ENCODE assay signal across 24 mouse cellular contexts in genomic region chr5:112892411-112892810, GRCm38 (mm10). TPM values are rescaled to one million over a fixed set of nuclear protein-coding genes. Genes with fewer than 3 reads are reported as not detected.
DNase-seq lines count a peak whose midpoint lies in the region; ATAC-seq and TF ChIP-seq lines count a peak whose summit lies in the region.
"Had no signal": no experiment of that assay in that cellular context is flagged by ENCODE, and none has a peak within 500 bp of the region (broad histone marks: within the 10 kb centered on the region; RNA-seq: fewer than 3 reads in every experiment).

No protein-coding gene starts in this region.

- TF ChIP-seq POLR2A in kidney, adult 2 months (IDR thresholded peaks at IDR 0.05; ENCODE audit: low read depth, low read length): no peak

- ATAC-seq in heart, embryonic 13.5 days (ENCODE audit: extremely low read depth, insufficient number of reproducible peaks, low FRiP score, low TSS enrichment): no peak
- ATAC-seq: forebrain, embryonic 14.5 days had no signal

- H3K36me3 ChIP-seq in heart, embryonic 13.5 days: peaks cover 29% of the 10 kb centered on the region
- peaks cover 40% of the 10 kb centered on the region for H3K36me3 ChIP-seq in heart, embryonic 10.5 days
- no peaks in the 10 kb centered on the region for H3K36me3 ChIP-seq in kidney, adult 2 months (ENCODE audit: control insufficient read depth, insufficient read depth, low read length)
- H3K36me3 ChIP-seq: embryonic facial prominence, embryonic 13.5 days; embryonic facial prominence, embryonic 15.5 days; forebrain, embryonic 10.5 days; forebrain, embryonic 12.5 days had no signal

- peak; percentile 7 for DNase-seq in gastrocnemius, postnatal 25 days
- DNase-seq in gastrocnemius, postnatal 36 days: no peak
- DNase-seq in heart, embryonic 10.5 days (ENCODE audit: low spot score): no peak
- peak; percentile 17 for DNase-seq in kidney, adult 2 months
- no peak for DNase-seq in kidney, postnatal 4 days
- DNase-seq: adrenal gland, adult 2 months; adrenal gland, postnatal 10 days; adrenal gland, postnatal 25 days; cerebellum, adult 11 months; cerebellum, adult 18-20 months; cerebellum, adult 8-10 months; cerebellum, adult 9-11 months; cerebellum, postnatal 14 days; cerebellum, postnatal 36 days; embryo, embryonic 11 days had no signal

- no peak for TF ChIP-seq CTCF in kidney, adult 2 months (conservative IDR thresholded peaks at IDR 0.05; ENCODE audit: insufficient read depth, insufficient read length, low read depth, low read length)

- H3K4me3 ChIP-seq in heart, embryonic 13.5 days: no peak overlapping the region
- no peak overlapping the region for H3K4me3 ChIP-seq in heart, embryonic 10.5 days
- no peak overlapping the region for H3K4me3 ChIP-seq in kidney, adult 2 months (ENCODE audit: insufficient read depth, low read depth, low read length)
- H3K4me3 ChIP-seq: embryonic facial prominence, embryonic 13.5 days; embryonic facial prominence, embryonic 15.5 days; erythroblast, embryonic 14.5 days; forebrain, embryonic 10.5 days; forebrain, embryonic 12.5 days had no signal

- intact Hi-C loops in gastrocnemius, postnatal 36 days (cut with DNase I): no loop called here

- 0 out of 2 replicates have a peak overlapping the region, but pooled peaks have one; percentile 1 for H3K9ac ChIP-seq in heart, embryonic 13.5 days
- H3K9ac ChIP-seq: embryonic facial prominence, embryonic 13.5 days; embryonic facial prominence, embryonic 15.5 days; forebrain, embryonic 12.5 days had no signal

- no peaks in the 10 kb centered on the region for H3K27me3 ChIP-seq in heart, embryonic 13.5 days (replicated peaks)
- no peaks in the 10 kb centered on the region for H3K27me3 ChIP-seq in heart, embryonic 10.5 days (ENCODE audit: insufficient read depth, poor library complexity, severe bottlenecking)
- no peaks in the 10 kb centered on the region for H3K27me3 ChIP-seq in kidney, adult 2 months (replicated peaks; ENCODE audit: control insufficient read depth, insufficient read depth, low read length)
- H3K27me3 ChIP-seq: embryonic facial prominence, embryonic 13.5 days; embryonic facial prominence, embryonic 15.5 days; forebrain, embryonic 12.5 days had no signal

- no peak overlapping the region for H3K4me2 ChIP-seq in heart, embryonic 13.5 days
- H3K4me2 ChIP-seq: embryonic facial prominence, embryonic 13.5 days; embryonic facial prominence, embryonic 15.5 days; forebrain, embryonic 12.5 days had no signal

- H3K9me3 ChIP-seq in heart, embryonic 13.5 days: no peaks in the 10 kb centered on the region
- H3K9me3 ChIP-seq in heart, embryonic 10.5 days: no peaks in the 10 kb centered on the region
- H3K9me3 ChIP-seq: embryonic facial prominence, embryonic 13.5 days; embryonic facial prominence, embryonic 15.5 days; forebrain, embryonic 10.5 days; forebrain, embryonic 12.5 days had no signal

- H3K4me1 ChIP-seq in heart, embryonic 13.5 days: peaks cover 46% of the 10 kb centered on the region
- H3K4me1 ChIP-seq in heart, embryonic 10.5 days: peaks cover 56% of the 10 kb centered on the region
- H3K4me1 ChIP-seq in kidney, adult 2 months (ENCODE audit: control insufficient read depth, insufficient read depth, low read length): no peaks in the 10 kb centered on the region
- H3K4me1 ChIP-seq: embryonic facial prominence, embryonic 13.5 days; embryonic facial prominence, embryonic 15.5 days; forebrain, embryonic 12.5 days had no signal

- H3K27ac ChIP-seq in heart, embryonic 13.5 days (replicated peaks): no peak overlapping the region
- no peak overlapping the region for H3K27ac ChIP-seq in heart, embryonic 10.5 days
- H3K27ac ChIP-seq in kidney, adult 2 months (ENCODE audit: insufficient read depth, low read depth, low read length): no peak overlapping the region
- H3K27ac ChIP-seq: embryonic facial prominence, embryonic 13.5 days; embryonic facial prominence, embryonic 15.5 days; forebrain, embryonic 10.5 days; forebrain, embryonic 12.5 days had no signal

RNA-seq across cellular contexts. Expression of gene Myo18b, which starts 3.8 kb away (rescaled TPM):
- 100 to 1,000 TPM; 437 to 535 TPM for total RNA-seq in gastrocnemius, postnatal 25 days (2021)
- 100 to 1,000 TPM; 378 to 416 TPM for total RNA-seq in gastrocnemius, postnatal 36 days (2021)
- 17.1 and 17.7 TPM in 2 replicates for polyA plus RNA-seq in heart, embryonic 13.5 days (2015; fragmentation: Nextera tagmentation; extraction: Ambion mirVana)
- polyA plus RNA-seq in heart, embryonic 10.5 days (2016; fragmentation: Nextera tagmentation; extraction: Ambion mirVana): 17.0 and 28.0 TPM in 2 replicates
- 0.12 and 1.2 TPM in 2 replicates for polyA plus RNA-seq in kidney, adult 2 months (2012; rRNA removed)
- total RNA-seq: MEL had no signal
- polyA plus RNA-seq: C2C12; erythroblast, embryonic 14.5 days had no signal

Comparison
In these comparisons a context has a peak if more than half of its experiments do, and no peak if none do; other contexts are left out.
1. DNase-seq: peak in gastrocnemius, postnatal 25 days (single experiment) and kidney, adult 2 months (single experiment); none in gastrocnemius, postnatal 36 days (0 of 2), heart, embryonic 10.5 days (single experiment) and kidney, postnatal 4 days (0 of 2).